Mouse (Mus musculus) small intestine, adult 2 months (tissue): ENCODE results near the gene Smad9. TPM values are rescaled to one million over a fixed set of nuclear protein-coding genes. Genes with fewer than 3 reads are reported as not detected.
"Not testable (repeated sequence)": the region's sequence is repeated elsewhere in the genome, so short reads cannot be mapped to it uniquely, and the experiment has no call there.

Experiments
- H3K27ac ChIP-seq: fragments of 200-500 bp; 2 replicates; pipeline ENCODE4 v1.5.1; 2012; ENCODE audit warnings: low read depth, low read length, control low read depth, inconsistent platforms; ENCODE audit not compliant: insufficient read depth
- H3K27me3 ChIP-seq: fragments of 200-500 bp; 2 replicates; pipeline ENCODE4 v1.6.1; 2012; ENCODE audit warnings: mild to moderate bottlenecking, moderate library complexity, low read length, inconsistent platforms; ENCODE audit not compliant: control insufficient read depth, insufficient read depth
- H3K36me3 ChIP-seq: fragments of 200-500 bp; 2 replicates; pipeline ENCODE4 v1.6.1; 2012; ENCODE audit warnings: mild to moderate bottlenecking, low read length, control low read depth, inconsistent platforms; ENCODE audit not compliant: control insufficient read depth, insufficient read depth
- H3K4me1 ChIP-seq: fragments of 200-500 bp; 2 replicates; pipeline ENCODE4 v1.6.1; 2012; ENCODE audit warnings: low read length, inconsistent platforms, mixed read lengths; ENCODE audit not compliant: control insufficient read depth, insufficient read depth, insufficient read length
- H3K4me3 ChIP-seq: fragments of 200-500 bp; 2 replicates; pipeline ENCODE4 v1.5.1; 2012; ENCODE audit warnings: low read depth, mild to moderate bottlenecking, control low read depth, inconsistent platforms, low read length, moderate library complexity
- CTCF ChIP-seq: fragments of 200-500 bp; IDR thresholded peaks from 2 replicates; pipeline ENCODE4 v1.5.1; 2012; ENCODE audit warnings: low read depth, mild to moderate bottlenecking, control low read depth, inconsistent platforms, low read length, moderate library complexity, mixed read lengths; ENCODE audit not compliant: insufficient replicate concordance, insufficient read length; ENCODE audit errors: extremely low read depth
- POLR2A ChIP-seq: fragments of 200-500 bp; IDR thresholded peaks from 2 replicates; pipeline ENCODE4 v1.6.1; 2012; ENCODE audit warnings: low read depth, mild to moderate bottlenecking, control low read depth, inconsistent platforms, low read length, moderate library complexity
- WGBS: fragments of 180-500 bp; shearing (Covaris S2); methylation state at CpG from one replicate; pipeline ENCODE4 v1.1.7; 2018; 5-methylcytosine and 5-hydroxymethylcytosine counted together
- polyA plus RNA-seq: library from polyadenylated mRNA; depleted of rRNA; stranded (reverse); fragments of >200 nt; gene quantifications from 2 replicates; pipeline ENCODE4 v1.2.3, GENCODE M21; 2012

The Smad9 gene
- polyA plus RNA-seq, 1 experiment, result 1.1 TPM

DNA sequence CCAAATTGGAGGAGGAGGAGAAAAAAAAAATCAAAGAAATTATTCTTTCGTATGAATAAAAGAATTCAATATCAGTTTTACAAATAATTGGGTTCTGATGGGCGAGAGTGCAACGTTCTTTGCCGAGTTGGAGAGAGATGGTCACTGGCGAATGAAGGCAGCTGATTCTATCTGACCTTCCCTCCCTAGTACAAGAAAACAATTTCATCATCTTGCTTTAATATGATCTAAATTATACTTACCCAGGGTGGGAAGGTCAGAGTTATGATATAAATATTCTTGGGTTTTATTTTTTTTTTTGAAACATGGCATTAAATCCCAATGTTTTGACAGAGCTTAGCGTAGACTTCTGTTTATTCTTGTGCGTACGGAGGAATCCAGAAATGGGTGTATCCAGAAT lies 2.1 kb downstream of the Smad9 start:
- WGBS, result 73% methylated on average over 8 of the region's 8 CpGs
- Histone ChIP-seq H3K27ac (no peak overlapping the region), H3K36me3 (no peaks in the 10 kb centered on the region), H3K4me3 (no peak overlapping the region), H3K27me3 (no peaks in the 10 kb centered on the region; the same call in none of the 2 replicates), H3K4me1 (peaks cover 3% of the 10 kb centered on the region)
- TF ChIP-seq CTCF (no peak), POLR2A (no peak)

GRCm38 (mm10) chr3:54759211-54759610 lies 3.8 kb downstream of the Smad9 start:
- 76% methylated on average over 9 of the region's 9 CpGs for WGBS

GRCm38 (mm10) chr3:54760321-54761115 lies 5.1 kb downstream of the Smad9 start:
- Histone ChIP-seq H3K27me3 (no peaks in the 10 kb centered on the region; the same call in 1 of the 2 replicates), H3K36me3 (no peaks in the 10 kb centered on the region), H3K4me3 (no peak overlapping the region), H3K4me1 (peaks cover 3% of the 10 kb centered on the region), H3K27ac (no peak overlapping the region)
- WGBS, result 63% methylated on average over 15 of the region's 15 CpGs
- no peak for TF ChIP-seq CTCF
- TF ChIP-seq POLR2A, result no peak

More at GRCm38 (mm10) chr3:54759211-54759610, 3.8 kb downstream of the Smad9 start:
- TF ChIP-seq CTCF, result no peak
- TF ChIP-seq POLR2A, result no peak
- peaks cover 3% of the 10 kb centered on the region for H3K4me1 ChIP-seq
- H3K27me3 ChIP-seq, result no peaks in the 10 kb centered on the region; the same call in none of the 2 replicates
- no peaks in the 10 kb centered on the region for H3K36me3 ChIP-seq
- no peak overlapping the region for H3K27ac ChIP-seq
- no peak overlapping the region for H3K4me3 ChIP-seq

DNA sequence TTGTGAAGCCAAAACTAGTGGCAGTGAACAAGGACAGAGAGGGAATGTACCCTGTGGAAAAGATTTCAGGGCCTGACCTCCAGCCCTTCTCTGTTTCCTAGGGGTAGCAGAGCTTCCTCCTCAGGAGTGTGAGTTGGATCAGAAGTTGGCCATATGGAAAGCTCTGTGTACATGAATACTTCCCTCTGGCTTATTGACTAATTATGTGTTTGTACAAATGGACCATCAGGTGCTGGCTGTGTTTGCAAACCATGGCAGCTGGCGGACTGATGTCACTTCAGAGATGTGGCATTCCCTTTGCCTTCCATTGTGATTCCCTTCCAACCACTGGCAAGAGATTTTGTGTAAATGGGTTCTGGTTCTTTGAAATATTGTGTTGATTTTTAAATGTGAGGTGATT lies 5.9 kb downstream of the Smad9 start:
- 77% methylated on average over 1 of the region's 1 CpGs for WGBS
- Histone ChIP-seq H3K27ac (no peak overlapping the region), H3K4me1 (no peaks in the 10 kb centered on the region), H3K27me3 (no peaks in the 10 kb centered on the region), H3K36me3 (no peaks in the 10 kb centered on the region), H3K4me3 (no peak overlapping the region)
- TF ChIP-seq POLR2A (no peak), CTCF (no peak)

- no peaks in the 10 kb centered on the region for H3K4me1 ChIP-seq
- 76% methylated on average over 18 of the region's 18 CpGs for WGBS
- H3K27me3 ChIP-seq, result no peaks in the 10 kb centered on the region
- H3K36me3 ChIP-seq, result no peaks in the 10 kb centered on the region
- H3K27ac ChIP-seq, result no peak overlapping the region
- peak overlapping the region; percentile 44 for H3K4me3 ChIP-seq
- no peak for TF ChIP-seq POLR2A
These were observed 9.0 kb downstream of the Smad9 start for GRCm38 (mm10) chr3:54764418-54764817.

- H3K27ac ChIP-seq, result not testable (repeated sequence)
These were observed 10.1 kb downstream of the Smad9 start for GRCm38 (mm10) chr3:54765521-54765920.

GRCm38 (mm10) chr3:54766034-54766433 lies 10.7 kb downstream of the Smad9 start:
- Histone ChIP-seq H3K27me3 (no peaks in the 10 kb centered on the region), H3K4me3 (no peak overlapping the region), H3K36me3 (no peaks in the 10 kb centered on the region), H3K4me1 (no peaks in the 10 kb centered on the region), H3K27ac (no peak overlapping the region)
- TF ChIP-seq POLR2A (no peak), CTCF (no peak)
- 80% methylated on average over 14 of the region's 14 CpGs for WGBS

More at GRCm38 (mm10) chr3:54765521-54765920, 10.1 kb downstream of the Smad9 start:
- H3K4me1 ChIP-seq, H3K36me3 ChIP-seq, H3K27me3 ChIP-seq, H3K4me3 ChIP-seq: not testable (repeated sequence)
- 94% methylated on average over 6 of the region's 6 CpGs for WGBS
